Mouse (Mus musculus) frontal cortex, postnatal 25 days (tissue): ENCODE measurements around the gene Ccdc134.

Source experiments
- DNase-seq, 2 experiments: peaks; one replicate each; pipeline ENCODE4 v3.0.0; 2022; ENCODE audit warnings: low spot score in 2 of 2

Gene Ccdc134

GRCm38 (mm10) chr15:82170437-82171377 is 43.0 kb downstream of the Ccdc134 start:
- DNase-seq: no peak

- no peak for DNase-seq
Observed at GRCm38 (mm10) chr15:82172648-82173047, 44.9 kb downstream of the Ccdc134 start.

- DNase-seq: no peak
Observed at GRCm38 (mm10) chr15:82175091-82175490, 47.4 kb downstream of the Ccdc134 start.

- no peak for DNase-seq
Observed at GRCm38 (mm10) chr15:82177743-82178290, 50.1 kb downstream of the Ccdc134 start.

- no peak for DNase-seq
Observed at GRCm38 (mm10) chr15:82181131-82181530, 53.4 kb downstream of the Ccdc134 start.

GRCm38 (mm10) chr15:82182311-82182710 is 54.6 kb downstream of the Ccdc134 start:
- no peak for DNase-seq

GRCm38 (mm10) chr15:82183596-82183995 is 55.9 kb downstream of the Ccdc134 start:
- DNase-seq: no peak

GRCm38 (mm10) chr15:82184183-82184582 is 56.5 kb downstream of the Ccdc134 start:
- DNase-seq: no peak

GRCm38 (mm10) chr15:82184656-82185055 is 56.9 kb downstream of the Ccdc134 start:
- DNase-seq: no peak

- DNase-seq: no peak
Observed at GRCm38 (mm10) chr15:82185062-82185783, 57.5 kb downstream of the Ccdc134 start.

GRCm38 (mm10) chr15:82186131-82186530 is 58.4 kb downstream of the Ccdc134 start:
- no peak for DNase-seq

GRCm38 (mm10) chr15:82186931-82187330 is 59.2 kb downstream of the Ccdc134 start:
- DNase-seq: no peak

GRCm38 (mm10) chr15:82187401-82187800 is 59.7 kb downstream of the Ccdc134 start:
- no peak for DNase-seq

GRCm38 (mm10) chr15:82187924-82188323 is 60.2 kb downstream of the Ccdc134 start:
- DNase-seq: no peak

- no peak for DNase-seq
Observed at GRCm38 (mm10) chr15:82188481-82189240, 60.9 kb downstream of the Ccdc134 start.
